Mouse (Mus musculus) 3134 (cell line): Measurements from ENCODE around the gene Rad23a.
A peak's percentile ranks its signal among the peaks of the same experiment; 100 is the strongest.

Experiments used
- DNase-seq: peaks from one replicate; pipeline ENCODE4 v3.0.0-alpha.2; 2011; ENCODE audit warnings: low spot score; ENCODE audit not compliant: insufficient read length; ENCODE audit errors: extremely low read depth

Rad23a gene

GRCm38 (mm10) chr8:84789855-84790486 is 50.5 kb downstream of the Rad23a start:
- DNase-seq: peak; percentile 37

- no peak for DNase-seq
These were observed 51.1 kb downstream of the Rad23a start for GRCm38 (mm10) chr8:84789345-84789744.

- peak; percentile 58 for DNase-seq
These were observed 51.6 kb downstream of the Rad23a start for GRCm38 (mm10) chr8:84788896-84789295.

GRCm38 (mm10) chr8:84787523-84788302 is 52.8 kb downstream of the Rad23a start:
- DNase-seq: no peak

GRCm38 (mm10) chr8:84786801-84787467 is 53.5 kb downstream of the Rad23a start:
- peak; percentile 36 for DNase-seq

GRCm38 (mm10) chr8:84785756-84786677 is 54.4 kb downstream of the Rad23a start:
- DNase-seq: peak; percentile 85

- no peak for DNase-seq
These were observed 55.0 kb downstream of the Rad23a start for GRCm38 (mm10) chr8:84785506-84785755.

GRCm38 (mm10) chr8:84784681-84785505 is 55.6 kb downstream of the Rad23a start:
- peak; percentile 84 for DNase-seq
